Mouse (Mus musculus) testis, postnatal 14 days (tissue): ENCODE data around the gene Olfr305.
"Not testable (repeated sequence)": the region's sequence is repeated elsewhere in the genome, so short reads cannot be mapped to it uniquely, and the experiment has no call there.

Experiments used
- DNase-seq: peaks from one replicate; pipeline ENCODE4 v3.0.0; 2021; ENCODE audit warnings: low spot score

Olfr305 gene

GRCm38 (mm10) chr7:86366828-86367227, at the start of gene Olfr305:
Gene Olfr305, minus strand, starts transcription at chr7:86366928.
- no peak for DNase-seq

- DNase-seq: no peak
These were observed 36.8 kb upstream of the Olfr305 start, which contains the start of gene Olfr301 for GRCm38 (mm10) chr7:86403546-86403945. Gene Olfr301, plus strand, starts transcription at chr7:86403846.

- DNase-seq: no peak
These were observed 31.0 kb upstream of the Olfr305 start, which contains the start of gene Olfr303 for GRCm38 (mm10) chr7:86397689-86398088. Gene Olfr303, minus strand, starts transcription at chr7:86397789.

GRCm38 (mm10) chr7:86386558-86386957, 19.8 kb upstream of the Olfr305 start, which contains the start of gene Olfr304:
Gene Olfr304, minus strand, starts transcription at chr7:86386658.
- no peak for DNase-seq

- no peak for DNase-seq
These were observed 19.0 kb upstream of the Olfr305 start for GRCm38 (mm10) chr7:86385769-86386168.

GRCm38 (mm10) chr7:86346296-86346695, 20.4 kb downstream of the Olfr305 start:
- DNase-seq: not testable (repeated sequence)

GRCm38 (mm10) chr7:86344253-86344652, 22.5 kb downstream of the Olfr305 start:
- no peak for DNase-seq

- no peak for DNase-seq
These were observed 23.7 kb downstream of the Olfr305 start for GRCm38 (mm10) chr7:86342881-86343565.

- no peak for DNase-seq
These were observed 29.2 kb downstream of the Olfr305 start, which contains the start of gene Olfr307 for GRCm38 (mm10) chr7:86337486-86337885. Gene Olfr307, minus strand, starts transcription at chr7:86337586.

- DNase-seq: no peak
These were observed 41.2 kb downstream of the Olfr305 start, which contains the start of gene Olfr308 for GRCm38 (mm10) chr7:86325530-86325929. Gene Olfr308, minus strand, starts transcription at chr7:86325630.

GRCm38 (mm10) chr7:86321323-86321722, 45.4 kb downstream of the Olfr305 start:
- no peak for DNase-seq

GRCm38 (mm10) chr7:86313608-86314007, 53.1 kb downstream of the Olfr305 start, which contains the start of gene Olfr309:
Gene Olfr309, minus strand, starts transcription at chr7:86313708.
- DNase-seq: no peak
